In the genomic region with DNA sequence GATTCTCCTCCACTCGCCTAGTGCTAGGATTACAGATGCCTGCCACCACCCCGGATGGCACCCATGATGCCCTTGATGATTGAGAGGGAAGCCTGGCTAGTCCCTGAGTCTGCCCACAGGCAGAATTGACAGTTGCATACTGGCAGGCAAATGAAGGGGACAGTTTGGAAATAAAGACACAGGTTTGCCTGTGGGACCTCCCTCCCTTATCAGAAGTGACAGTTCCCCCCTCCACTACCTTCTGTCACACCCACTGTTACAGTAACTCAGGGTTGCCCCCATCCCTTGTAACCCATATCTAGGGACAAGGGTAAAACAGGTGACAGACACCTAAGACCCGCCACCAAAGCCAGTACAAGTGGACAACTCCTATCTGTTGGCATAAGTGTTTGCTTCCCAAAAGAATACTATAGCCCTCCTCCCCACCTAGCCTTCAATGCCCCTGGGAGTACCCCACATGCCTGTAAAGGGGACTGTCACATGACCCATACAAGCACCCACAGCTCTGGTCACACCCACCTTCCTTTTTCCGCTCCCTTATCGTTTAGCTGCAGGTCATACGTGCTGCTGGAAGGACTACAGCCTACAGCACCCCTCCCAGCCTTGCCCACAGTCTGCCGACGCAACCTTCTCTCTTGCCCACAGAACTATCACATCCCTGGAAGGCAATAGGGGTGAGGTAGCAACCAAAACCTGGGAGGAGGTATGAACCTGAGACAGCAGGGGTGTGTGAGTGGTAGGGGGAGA, we compare ENCODE assay signal across 15 mouse cellular contexts. TPM values are rescaled to one million over a fixed set of nuclear protein-coding genes. Genes with fewer than 3 reads are reported as not detected.
DNase-seq lines count a peak whose midpoint lies in the region; ATAC-seq and TF ChIP-seq lines count a peak whose summit lies in the region.
"Had no signal": no experiment of that assay in that cellular context is flagged by ENCODE, and none has a peak within 500 bp of the region (broad histone marks: within the 10 kb centered on the region; RNA-seq: fewer than 3 reads in every experiment).

No protein-coding gene starts in this region.

- H3K4me1 ChIP-seq in heart, embryonic 11.5 days (ENCODE audit: control insufficient read depth, insufficient read depth, low read length) = peaks cover 42% of the 10 kb centered on the region
- H3K4me1 ChIP-seq in CH12.LX (ENCODE audit: control insufficient read depth in 1 of 2, insufficient read depth in 2 of 2) = peaks cover 27 to 88% of the 10 kb centered on the region in 2 experiments
- peaks cover 95% of the 10 kb centered on the region for H3K4me1 ChIP-seq in erythroblast, embryonic 14.5 days (ENCODE audit: control insufficient read depth)
- peaks cover 86% of the 10 kb centered on the region for H3K4me1 ChIP-seq in megakaryocyte, embryonic 14.5 days

- H3K27ac ChIP-seq in heart, embryonic 11.5 days (ENCODE audit: low read depth, low read length) = 0 out of 2 replicates have a peak overlapping the region, but pooled peaks have one; percentile 4
- no peak overlapping the region for H3K27ac ChIP-seq in CH12.LX (ENCODE audit: insufficient read depth, low read depth)
- H3K27ac ChIP-seq: layer of hippocampus, adult 2 months; midbrain, embryonic 10.5 days had no signal

- no peak overlapping the region for H3K9ac ChIP-seq in heart, embryonic 11.5 days (ENCODE audit: low read depth, low read length)
- H3K9ac ChIP-seq in CH12.LX (ENCODE audit: insufficient read depth, low read depth) = no peak overlapping the region

- H3K27me3 ChIP-seq in heart, embryonic 11.5 days (ENCODE audit: control insufficient read depth, insufficient read depth, low read length) = no peaks in the 10 kb centered on the region
- no peaks in the 10 kb centered on the region for H3K27me3 ChIP-seq in CH12.LX (replicated peaks)
- H3K27me3 ChIP-seq in erythroblast, embryonic 14.5 days (ENCODE audit: control insufficient read depth) = no peaks in the 10 kb centered on the region
- no peaks in the 10 kb centered on the region for H3K27me3 ChIP-seq in megakaryocyte, embryonic 14.5 days (replicated peaks)

- 59% methylated on average over 8 of the region's 8 CpGs for WGBS in heart, embryonic 11.5 days (ENCODE audit: insufficient replicate concordance)

- ATAC-seq in heart, embryonic 11.5 days (replicated peaks; ENCODE audit: insufficient number of reproducible peaks, low FRiP score, low TSS enrichment) = peak; percentile 91
- no peak for ATAC-seq in activated CD4-positive, CD25-positive, alpha-beta regulatory T cell, adult 4 months

- DNase-seq in heart, adult 11 months = no peak
- no peak for DNase-seq in CH12.LX (ENCODE audit: extremely low read depth)
- DNase-seq in layer of hippocampus, adult 9-11 months = no peak
- DNase-seq in right cerebral cortex, postnatal 36 days (ENCODE audit: low spot score in 2 of 2) = no peak
- DNase-seq: adrenal gland, postnatal 25 days; B cell, adult 2 months; cerebellum, postnatal 10 days; gastrocnemius, postnatal 10 days; thymus, adult 2 months had no signal

- H3K4me2 ChIP-seq in heart, embryonic 11.5 days = peak overlapping the region; percentile 9; the same call in 1 of the 2 replicates
- no peak overlapping the region for H3K4me2 ChIP-seq in CH12.LX (ENCODE audit: insufficient read depth, low read depth, poor library complexity, severe bottlenecking)

- dilution Hi-C loops in CH12.LX (cut with MboI; ENCODE audit: extremely low pct_ligation_motif_present, extremely low pct_unique_long_range_greater_than_20kb, low sequenced_read_pairs) = no loop called here

- no peak for TF ChIP-seq POLR2A in CH12.LX (IDR thresholded peaks at IDR 0.05; ENCODE audit: low read depth, low read length)

- TF ChIP-seq RAD21 in CH12.LX (IDR thresholded peaks at IDR 0.05; ENCODE audit: low read depth, low read length) = no peak

- H3K9me3 ChIP-seq in heart, embryonic 11.5 days (replicated peaks; ENCODE audit: control insufficient read depth, low read length) = no peaks in the 10 kb centered on the region
- H3K9me3 ChIP-seq in CH12.LX (replicated peaks; ENCODE audit: low read length) = peaks cover 5% of the 10 kb centered on the region
- no peaks in the 10 kb centered on the region for H3K9me3 ChIP-seq in erythroblast, embryonic 14.5 days (ENCODE audit: control insufficient read depth, low read length)
- H3K9me3 ChIP-seq in megakaryocyte, embryonic 14.5 days = no peaks in the 10 kb centered on the region

- no peak for TF ChIP-seq EP300 in CH12.LX (IDR thresholded peaks at IDR 0.05; ENCODE audit: low read length)

- in situ Hi-C loops in CH12.LX (cut with MboI; ENCODE audit: low pct_ligation_motif_present, low pct_unique_long_range_greater_than_20kb, low sequenced_read_pairs) = no loop called here

- H3K36me3 ChIP-seq in heart, embryonic 11.5 days (ENCODE audit: control insufficient read depth, insufficient read depth, low read length) = no peaks in the 10 kb centered on the region
- peaks cover 0 to 80% of the 10 kb centered on the region in 2 experiments for H3K36me3 ChIP-seq in CH12.LX (replicated peaks in 1 of 2; ENCODE audit: control insufficient read depth in 1 of 2, insufficient read depth in 1 of 2, low read length in 1 of 2)
- peaks cover 83% of the 10 kb centered on the region for H3K36me3 ChIP-seq in erythroblast, embryonic 14.5 days (ENCODE audit: control insufficient read depth)
- peaks cover 62% of the 10 kb centered on the region for H3K36me3 ChIP-seq in megakaryocyte, embryonic 14.5 days (replicated peaks; ENCODE audit: low read length)

- no peak overlapping the region for H3K4me3 ChIP-seq in heart, embryonic 11.5 days (ENCODE audit: low read depth, low read length)
- H3K4me3 ChIP-seq in CH12.LX (replicated peaks in 1 of 3; ENCODE audit: low read depth in 2 of 3, low read length in 2 of 3, poor library complexity in 1 of 3) = no peak overlapping the region
- peak overlapping the region; percentile 57 for H3K4me3 ChIP-seq in erythroblast, embryonic 14.5 days (replicated peaks)
- peak overlapping the region; percentile 80 for H3K4me3 ChIP-seq in megakaryocyte, embryonic 14.5 days (replicated peaks)
- H3K4me3 ChIP-seq: layer of hippocampus, adult 2 months; midbrain, embryonic 10.5 days had no signal

- no peak for TF ChIP-seq CTCF in CH12.LX (conservative IDR thresholded peaks at IDR 0.05 in 1 of 2, IDR thresholded peaks at IDR 0.05 in 1 of 2; ENCODE audit: low read depth in 2 of 2, low read length in 2 of 2)

- peaks cover 7% of the 10 kb centered on the region; the same call in 1 of the 2 replicates for H3K79me2 ChIP-seq in CH12.LX (replicated peaks; ENCODE audit: control insufficient read depth, extremely low read depth, insufficient read depth, poor library complexity, severe bottlenecking)

TF ChIP-seq in CH12.LX, 34 proteins besides CTCF, POLR2A, EP300 and RAD21:
- TF ChIP-seq USF1 (IDR thresholded peaks at IDR 0.05; ENCODE audit: low read depth, low read length) (peak; percentile 12; the same call in 1 of the 2 replicates), ZKSCAN1 (IDR thresholded peaks at IDR 0.05; ENCODE audit: borderline replicate concordance, low read depth, low read length) (no peak)

RNA-seq across cellular contexts. Expression of a gene that starts 37.0 kb away (rescaled TPM):
- polyA plus RNA-seq in heart, embryonic 11.5 days (2014; fragmentation: Nextera tagmentation; extraction: Ambion mirVana) = 32.3 and 53.2 TPM in 2 replicates
- total RNA-seq in CH12.LX (2012; rRNA removed) (22.1 and 26.8 TPM in 2 replicates), CH12.LX (2014; rRNA removed) (7.9 and 10.2 TPM in 2 replicates)
- 56.3 and 61.3 TPM in 2 replicates for polyA plus RNA-seq in CH12.LX (2012; ENCODE audit: insufficient read length, low read depth)
- polyA plus RNA-seq in erythroblast, embryonic 14.5 days (2012) = 9.7 and 11.0 TPM in 2 replicates
- polyA plus RNA-seq in megakaryocyte, embryonic 14.5 days (2012; ENCODE audit: insufficient read depth, low replicate concordance) = 17.8 and 21.9 TPM in 2 replicates
- polyA plus RNA-seq in activated CD4-positive, CD25-positive, alpha-beta regulatory T cell, adult 4 months (2017; shearing (Covaris generic)) = 1 to 10 TPM; 7.1 to 9.1 TPM

Comparison
In these comparisons a context has a peak if more than half of its experiments do, and no peak if none do; other contexts are left out.
1. H3K4me3 ChIP-seq: peak in erythroblast, embryonic 14.5 days (single experiment) and megakaryocyte, embryonic 14.5 days (single experiment); none in heart, embryonic 11.5 days (single experiment) and CH12.LX (0 of 3).